Comparison of ENCODE assay signal across 8 mouse cellular contexts in genomic region chr7:28436271-28436904, GRCm38 (mm10). TPM values are rescaled to one million over a fixed set of nuclear protein-coding genes. Genes with fewer than 3 reads are reported as not detected.
DNase-seq lines count a peak whose midpoint lies in the region; ATAC-seq and TF ChIP-seq lines count a peak whose summit lies in the region.

No protein-coding gene starts in this region.

- in situ Hi-C loops in ES-E14 (cut with MboI; ENCODE audit: low sequenced_read_pairs in 2 of 2, unreplicated experiment in 2 of 2), result loop anchor here in 1 of 2 experiments (10.0 kb wide), 1 partner anchor 168 kb away; no protein-coding TSS in a partner anchor

- H3K9me3 ChIP-seq in ES-E14 (ENCODE audit: control insufficient read depth, insufficient read depth, low read depth, low read length), result no peaks in the 10 kb centered on the region
- H3K9me3 ChIP-seq in forebrain, embryonic 15.5 days, result no peaks in the 10 kb centered on the region

- peak overlapping the region; percentile 73 for H3K27ac ChIP-seq in ES-E14 (ENCODE audit: insufficient read depth, low read depth, low read length, poor library complexity, severe bottlenecking)
- peak overlapping the region; percentile 80 for H3K27ac ChIP-seq in forebrain, embryonic 15.5 days (replicated peaks)

- peaks cover 0 to 4% of the 10 kb centered on the region in 2 experiments; a peak in 2 of 4 replicates for H3K4me1 ChIP-seq in ES-E14 (ENCODE audit: control insufficient read depth in 2 of 2, insufficient read depth in 2 of 2, low read length in 2 of 2, poor library complexity in 1 of 2)
- H3K4me1 ChIP-seq in forebrain, embryonic 15.5 days, result peaks cover 42% of the 10 kb centered on the region
- peaks cover 12% of the 10 kb centered on the region; the same call in 1 of the 2 replicates for H3K4me1 ChIP-seq in lung, adult 2 months (ENCODE audit: control insufficient read depth, insufficient read depth, low read length)

- intact Hi-C loops in heart, postnatal 25 days (cut with DNase I), result loop anchor here (5.0 kb wide), 1 partner anchor 84 kb away; the partner anchor contains the start of gene Rps16

- under 1% methylated on average over 45 of the region's 64 CpGs for WGBS in forebrain, embryonic 15.5 days
- WGBS in lung, adult 2 months, result under 1% methylated on average over 47 of the region's 64 CpGs

- peak; percentile 97 for DNase-seq in ES-E14 (ENCODE audit: low read depth, low spot score)
- DNase-seq in cerebellum, adult 11-12 months, result peak; percentile 100
- peak; percentile 100 for DNase-seq in heart, postnatal 25 days (ENCODE audit: low spot score)
- DNase-seq in layer of hippocampus, adult 18-20 months (ENCODE audit: low spot score in 2 of 2), result peak; percentile 99 to 100
- peak; percentile 100 for DNase-seq in lung, adult 2 months
- DNase-seq in thymus, adult 18-20 months, result peak; percentile 100

- TF ChIP-seq CTCF in lung, adult 2 months (IDR thresholded peaks at IDR 0.05; ENCODE audit: insufficient read depth, low read length), result peak; percentile 64

- ATAC-seq in forebrain, embryonic 15.5 days (replicated peaks), result peak; percentile 98
- peak; percentile 81 for ATAC-seq in neutrophil, adult 5-6 weeks (ENCODE audit: extremely low read depth, insufficient number of reproducible peaks, low FRiP score, poor library complexity, severe bottlenecking)

- peak overlapping the region; percentile 84 for H3K9ac ChIP-seq in ES-E14 (ENCODE audit: insufficient read depth, low read depth, low read length, poor library complexity, severe bottlenecking)
- H3K9ac ChIP-seq in forebrain, embryonic 15.5 days (replicated peaks), result peak overlapping the region; percentile 80

- peak overlapping the region; percentile 70 to 93 for H3K4me3 ChIP-seq in ES-E14 (ENCODE audit: insufficient read depth in 1 of 2, low read depth in 1 of 2, low read length in 2 of 2, poor library complexity in 1 of 2, severe bottlenecking in 1 of 2)
- H3K4me3 ChIP-seq in forebrain, embryonic 15.5 days, result peak overlapping the region; percentile 70
- peak overlapping the region; percentile 88 for H3K4me3 ChIP-seq in lung, adult 2 months (replicated peaks; ENCODE audit: extremely low read depth, low read depth, low read length)

- H3K27me3 ChIP-seq in forebrain, embryonic 15.5 days, result no peaks in the 10 kb centered on the region

- no peaks in the 10 kb centered on the region for H3K36me3 ChIP-seq in ES-E14 (ENCODE audit: control insufficient read depth, insufficient read depth, low read length, poor library complexity, severe bottlenecking)
- H3K36me3 ChIP-seq in forebrain, embryonic 15.5 days, result 0 out of 2 replicates have a peak, but pooled peaks cover 3% of the 10 kb centered on the region

- peak overlapping the region; percentile 63 for H3K4me2 ChIP-seq in forebrain, embryonic 15.5 days (replicated peaks)

- TF ChIP-seq POLR2A in lung, adult 2 months (IDR thresholded peaks at IDR 0.05; ENCODE audit: borderline replicate concordance, extremely low read depth, low read depth, low read length), result peak; percentile 69; the same call in 1 of the 2 replicates

TF ChIP-seq in ES-E14, 5 proteins besides CTCF, POLR2A, EP300 and RAD21:
- no peak for TF ChIP-seq ZNF384 (IDR thresholded peaks at IDR 0.05; ENCODE audit: low read depth, low read length)
- TF ChIP-seq CHD2 (IDR thresholded peaks at IDR 0.05; ENCODE audit: low read depth, low read length), result peak; percentile 62; the same call in 1 of the 2 replicates
- no peak for TF ChIP-seq HCFC1 (IDR thresholded peaks at IDR 0.05; ENCODE audit: borderline replicate concordance, insufficient read depth, low read length)
- TF ChIP-seq ZC3H11A (IDR thresholded peaks at IDR 0.05; ENCODE audit: borderline replicate concordance, low read depth, low read length), result no peak
- TF ChIP-seq MAFK (IDR thresholded peaks at IDR 0.05; ENCODE audit: insufficient read depth, low read depth, low read length), result no peak
TF ChIP-seq in ES-E14: peak in this region for 1.

RNA-seq across cellular contexts. Expression of gene Gmfg, which starts 0.9 kb away (rescaled TPM):
- 12.7 and 17.2 TPM in 2 replicates for total RNA-seq in ES-E14 (2012; rRNA removed)
- polyA plus RNA-seq in forebrain, embryonic 15.5 days (2015; fragmentation: Nextera tagmentation; extraction: Ambion mirVana), result 4.0 and 4.7 TPM in 2 replicates
- 1 to 10 TPM; 5.0 to 5.6 TPM for total RNA-seq in heart, postnatal 25 days (2021)
- 1 to 10 TPM; 2.2 to 2.4 TPM for total RNA-seq in layer of hippocampus, adult 18-20 months (2021)
- polyA plus RNA-seq in lung, adult 2 months (2012; rRNA removed), result 24.2 and 24.3 TPM in 2 replicates
- total RNA-seq in neutrophil, adult 5-6 weeks (2017), result 1,008 and 1,024 TPM in 2 replicates

RNA-seq across cellular contexts. Expression of gene Lrfn1, which starts 15.4 kb away (rescaled TPM):
- 17.1 and 32.6 TPM in 2 replicates for total RNA-seq in ES-E14 (2012; rRNA removed)
- 10.9 and 13.0 TPM in 2 replicates for polyA plus RNA-seq in forebrain, embryonic 15.5 days (2015; fragmentation: Nextera tagmentation; extraction: Ambion mirVana)
- total RNA-seq in heart, postnatal 25 days (2021), result under 1 TPM; 0.68 to 0.84 TPM
- 10 to 100 TPM; 75.5 to 81.1 TPM for total RNA-seq in layer of hippocampus, adult 18-20 months (2021)
- 5.5 and 7.0 TPM in 2 replicates for polyA plus RNA-seq in lung, adult 2 months (2012; rRNA removed)
- 0.37 and 0.47 TPM in 2 replicates for total RNA-seq in neutrophil, adult 5-6 weeks (2017)

RNA-seq across cellular contexts. Expression of gene Paf1, which starts 43.6 kb away (rescaled TPM):
- 74.5 and 83.9 TPM in 2 replicates for total RNA-seq in ES-E14 (2012; rRNA removed)
- polyA plus RNA-seq in forebrain, embryonic 15.5 days (2015; fragmentation: Nextera tagmentation; extraction: Ambion mirVana), result 98.0 and 106 TPM in 2 replicates
- 10 to 100 TPM; 40.6 to 44.3 TPM for total RNA-seq in heart, postnatal 25 days (2021)
- 10 to 100 TPM; 64.9 to 69.3 TPM for total RNA-seq in layer of hippocampus, adult 18-20 months (2021)
- 81.5 and 103 TPM in 2 replicates for polyA plus RNA-seq in lung, adult 2 months (2012; rRNA removed)
- 218 and 230 TPM in 2 replicates for total RNA-seq in neutrophil, adult 5-6 weeks (2017)

RNA-seq across cellular contexts. Expression of gene Med29, which starts 43.9 kb away (rescaled TPM):
- total RNA-seq in ES-E14 (2012; rRNA removed), result 34.8 and 50.8 TPM in 2 replicates
- 44.6 and 46.9 TPM in 2 replicates for polyA plus RNA-seq in forebrain, embryonic 15.5 days (2015; fragmentation: Nextera tagmentation; extraction: Ambion mirVana)
- 10 to 100 TPM; 18.2 to 20.9 TPM for total RNA-seq in heart, postnatal 25 days (2021)
- total RNA-seq in layer of hippocampus, adult 18-20 months (2021), result 10 to 100 TPM; 21.4 to 22.1 TPM
- polyA plus RNA-seq in lung, adult 2 months (2012; rRNA removed), result 37.3 and 39.2 TPM in 2 replicates
- 9.1 and 9.8 TPM in 2 replicates for total RNA-seq in neutrophil, adult 5-6 weeks (2017)

RNA-seq across cellular contexts. Expression of gene Zfp36, which starts 56.3 kb away (rescaled TPM):
- 3.9 and 5.0 TPM in 2 replicates for total RNA-seq in ES-E14 (2012; rRNA removed)
- 5.6 and 5.7 TPM in 2 replicates for polyA plus RNA-seq in forebrain, embryonic 15.5 days (2015; fragmentation: Nextera tagmentation; extraction: Ambion mirVana)
- total RNA-seq in heart, postnatal 25 days (2021), result 10 to 100 TPM; 14.1 to 18.0 TPM
- 1 to 10 TPM; 3.5 to 3.7 TPM for total RNA-seq in layer of hippocampus, adult 18-20 months (2021)
- polyA plus RNA-seq in lung, adult 2 months (2012; rRNA removed), result 83.3 and 136 TPM in 2 replicates
- 496 and 563 TPM in 2 replicates for total RNA-seq in neutrophil, adult 5-6 weeks (2017)

Comparison
In these comparisons a context has a peak if more than half of its experiments do, and no peak if none do; other contexts are left out.
1. Peak in every context shown above with its lines: DNase-seq, ATAC-seq, H3K4me3 ChIP-seq and H3K27ac ChIP-seq.
2. RNA of gene Gmfg, which starts 0.9 kb away (total RNA-seq): 1,008 to 1,024 TPM in neutrophil, adult 5-6 weeks; 12.7 to 17.2 TPM in ES-E14, 5.0 to 5.6 TPM in heart, postnatal 25 days and 2.2 to 2.4 TPM in layer of hippocampus, adult 18-20 months; every median in the first group is over 10 times any median in the second.